Mouse (Mus musculus): ENCODE data around the gene Ninj1.

- TF ChIP-seq CTCF (IDR thresholded peaks at IDR 0.05; ENCODE audit: borderline replicate concordance, insufficient read depth, low read depth, low read length) = no peak
- no peak for TF ChIP-seq POLR2A (IDR thresholded peaks at IDR 0.05; ENCODE audit: borderline replicate concordance, insufficient read depth, low read length)
Observed at GRCm38 (mm10) chr13:49234711-49235110, 47.4 kb downstream of the Ninj1 start.

Measured in cerebellum, adult 2 months (tissue).